12 mouse cellular contexts compared by ENCODE assay signal in genomic region chr1:171320151-171320550, GRCm38 (mm10). TPM values are rescaled to one million over a fixed set of nuclear protein-coding genes. Genes with fewer than 3 reads are reported as not detected.
DNase-seq lines count a peak whose midpoint lies in the region; ATAC-seq and TF ChIP-seq lines count a peak whose summit lies in the region.
"Had no signal": no experiment of that assay in that cellular context is flagged by ENCODE, and none has a peak within 500 bp of the region (broad histone marks: within the 10 kb centered on the region; RNA-seq: fewer than 3 reads in every experiment).

No protein-coding gene starts in this region.

- no peaks in the 10 kb centered on the region for H3K9me3 ChIP-seq in liver, embryonic 14.5 days (ENCODE audit: control insufficient read depth, low read length)
- no peaks in the 10 kb centered on the region for H3K9me3 ChIP-seq in heart, embryonic 16.5 days (replicated peaks; ENCODE audit: control insufficient read depth, low read length)
- H3K9me3 ChIP-seq: forebrain, embryonic 12.5 days had no signal

- 0 out of 4 replicates have a peak, but pooled peaks cover 0 to 2% of the 10 kb centered on the region in 2 experiments for H3K4me1 ChIP-seq in liver, embryonic 14.5 days (replicated peaks; ENCODE audit: control insufficient read depth in 2 of 2, insufficient read depth in 2 of 2, low read length in 1 of 2)
- H3K4me1 ChIP-seq in heart, embryonic 16.5 days (ENCODE audit: control insufficient read depth, insufficient read depth, low read length) = 0 out of 2 replicates have a peak, but pooled peaks cover 2% of the 10 kb centered on the region
- H3K4me1 ChIP-seq in small intestine, adult 2 months (ENCODE audit: control insufficient read depth, insufficient read depth, insufficient read length, low read length) = peaks cover 5% of the 10 kb centered on the region; the same call in 1 of the 2 replicates
- H3K4me1 ChIP-seq: forebrain, embryonic 12.5 days had no signal

- H3K4me2 ChIP-seq in liver, embryonic 14.5 days (ENCODE audit: low read depth) = 0 out of 2 replicates have a peak overlapping the region, but pooled peaks have one; percentile 8
- peak overlapping the region; percentile 50 for H3K4me2 ChIP-seq in heart, embryonic 16.5 days (ENCODE audit: low read depth, low read length)
- H3K4me2 ChIP-seq: forebrain, embryonic 12.5 days had no signal

- H3K4me3 ChIP-seq in liver, embryonic 14.5 days (ENCODE audit: insufficient read depth in 1 of 2, low read depth in 2 of 2, low read length in 2 of 2) = no peak overlapping the region
- H3K4me3 ChIP-seq in heart, embryonic 16.5 days (ENCODE audit: low read length) = peak overlapping the region; percentile 30
- 0 out of 2 replicates have a peak overlapping the region, but pooled peaks have one; percentile 24 for H3K4me3 ChIP-seq in small intestine, adult 2 months (ENCODE audit: low read depth, low read length)
- H3K4me3 ChIP-seq: forebrain, embryonic 12.5 days had no signal

- TF ChIP-seq CTCF in liver, embryonic 14.5 days (IDR thresholded peaks at IDR 0.05; ENCODE audit: low read depth) = no peak
- no peak for TF ChIP-seq CTCF in small intestine, adult 2 months (IDR thresholded peaks at IDR 0.05; ENCODE audit: extremely low read depth, insufficient read length, insufficient replicate concordance, low read depth, low read length)

- no peak overlapping the region for H3K9ac ChIP-seq in liver, embryonic 14.5 days (replicated peaks)
- H3K9ac ChIP-seq in heart, embryonic 16.5 days (ENCODE audit: low read length) = peak overlapping the region; percentile 20; the same call in 1 of the 2 replicates
- H3K9ac ChIP-seq: forebrain, embryonic 12.5 days had no signal

- H3K36me3 ChIP-seq in liver, embryonic 14.5 days (replicated peaks; ENCODE audit: control insufficient read depth, insufficient read depth, low read depth) = no peaks in the 10 kb centered on the region
- H3K36me3 ChIP-seq in heart, embryonic 16.5 days (ENCODE audit: control insufficient read depth, insufficient read depth) = no peaks in the 10 kb centered on the region
- no peaks in the 10 kb centered on the region for H3K36me3 ChIP-seq in small intestine, adult 2 months (ENCODE audit: control insufficient read depth, insufficient read depth, low read length)

- TF ChIP-seq EP300 in liver, embryonic 14.5 days (IDR thresholded peaks at IDR 0.05; ENCODE audit: low read depth) = no peak

- no peak overlapping the region for H3K27ac ChIP-seq in liver, embryonic 14.5 days
- H3K27ac ChIP-seq in heart, embryonic 16.5 days (ENCODE audit: low read length) = no peak overlapping the region
- H3K27ac ChIP-seq in small intestine, adult 2 months (ENCODE audit: insufficient read depth, low read depth, low read length) = no peak overlapping the region
- H3K27ac ChIP-seq: forebrain, embryonic 12.5 days had no signal

- peak; percentile 90 for DNase-seq in heart, adult 11 months
- DNase-seq in heart, postnatal 4 days = no peak
- no peak for DNase-seq in liver, embryonic 14.5 days (ENCODE audit: low read depth in 3 of 3, low spot score in 3 of 3)
- DNase-seq in liver = no peak
- DNase-seq in B cell, adult 2 months = no peak
- DNase-seq: lung, postnatal 14 days; right cerebral cortex, postnatal 25 days; thymus, adult 18-20 months had no signal

- no peak for ATAC-seq in liver, embryonic 14.5 days (ENCODE audit: insufficient read depth)
- no peak for ATAC-seq in heart, embryonic 16.5 days (replicated peaks; ENCODE audit: extremely low read depth, insufficient read depth, low FRiP score)
- no peak for ATAC-seq in CD4-positive, CD25-positive, alpha-beta regulatory T cell, adult 4 months

- 31% methylated on average over 5 of the region's 5 CpGs for WGBS in liver, embryonic 14.5 days (ENCODE audit: insufficient replicate concordance)
- 29% methylated on average over 5 of the region's 5 CpGs for WGBS in heart, embryonic 16.5 days
- 42% methylated on average over 5 of the region's 5 CpGs for WGBS in small intestine, adult 2 months

- no peak for TF ChIP-seq POLR2A in small intestine, adult 2 months (IDR thresholded peaks at IDR 0.05; ENCODE audit: low read depth, low read length)

- H3K27me3 ChIP-seq in liver, embryonic 14.5 days (ENCODE audit: control insufficient read depth, insufficient read depth, low read length) = no peaks in the 10 kb centered on the region
- H3K27me3 ChIP-seq in heart, embryonic 16.5 days (ENCODE audit: control insufficient read depth, insufficient read depth, low read length) = no peaks in the 10 kb centered on the region
- H3K27me3 ChIP-seq in small intestine, adult 2 months (ENCODE audit: control insufficient read depth, insufficient read depth, low read length) = no peaks in the 10 kb centered on the region
- H3K27me3 ChIP-seq: forebrain, embryonic 12.5 days had no signal

RNA-seq across cellular contexts. Expression of gene Dedd, which starts 8.8 kb away (rescaled TPM):
- total RNA-seq in heart, postnatal 4 days (2021) = 10 to 100 TPM; 28.5 to 29.8 TPM
- 15.3 and 15.8 TPM in 2 replicates for polyA plus RNA-seq in liver, embryonic 14.5 days (2012; rRNA removed)
- polyA plus RNA-seq in liver, embryonic 14.5 days (2014; fragmentation: Nextera tagmentation; extraction: Ambion mirVana) = 16.5 and 18.9 TPM in 2 replicates
- polyA plus RNA-seq in heart, embryonic 16.5 days (2015; fragmentation: Nextera tagmentation; extraction: Ambion mirVana) = 36.0 and 37.6 TPM in 2 replicates
- polyA plus RNA-seq in small intestine, adult 2 months (2012; rRNA removed) = 24.5 and 40.7 TPM in 2 replicates
- polyA plus RNA-seq in CD4-positive, CD25-positive, alpha-beta regulatory T cell, adult 4 months (2017; shearing (Covaris generic)) = 10 to 100 TPM; 36.8 to 43.8 TPM

RNA-seq across cellular contexts. Expression of gene Nit1, which starts 25.3 kb away (rescaled TPM):
- total RNA-seq in heart, postnatal 4 days (2021) = 10 to 100 TPM; 17.9 to 20.3 TPM
- polyA plus RNA-seq in liver, embryonic 14.5 days (2012; rRNA removed) = 23.4 and 24.0 TPM in 2 replicates
- 22.1 and 23.3 TPM in 2 replicates for polyA plus RNA-seq in liver, embryonic 14.5 days (2014; fragmentation: Nextera tagmentation; extraction: Ambion mirVana)
- polyA plus RNA-seq in heart, embryonic 16.5 days (2015; fragmentation: Nextera tagmentation; extraction: Ambion mirVana) = 34.4 and 38.5 TPM in 2 replicates
- polyA plus RNA-seq in small intestine, adult 2 months (2012; rRNA removed) = 36.8 and 50.7 TPM in 2 replicates
- polyA plus RNA-seq in CD4-positive, CD25-positive, alpha-beta regulatory T cell, adult 4 months (2017; shearing (Covaris generic)) = 10 to 100 TPM; 31.7 to 40.3 TPM

RNA-seq across cellular contexts. Expression of gene Pfdn2, which starts 25.3 kb away (rescaled TPM):
- 10 to 100 TPM; 76.2 to 80.2 TPM for total RNA-seq in heart, postnatal 4 days (2021)
- 7.9 and 36.2 TPM in 2 replicates for polyA plus RNA-seq in liver, embryonic 14.5 days (2012; rRNA removed)
- polyA plus RNA-seq in liver, embryonic 14.5 days (2014; fragmentation: Nextera tagmentation; extraction: Ambion mirVana) = 19.9 and 20.7 TPM in 2 replicates
- polyA plus RNA-seq in heart, embryonic 16.5 days (2015; fragmentation: Nextera tagmentation; extraction: Ambion mirVana) = 76.4 and 84.5 TPM in 2 replicates
- polyA plus RNA-seq in small intestine, adult 2 months (2012; rRNA removed) = 5.0 and 7.5 TPM in 2 replicates
- 10 to 100 TPM; 69.6 to 75.8 TPM for polyA plus RNA-seq in CD4-positive, CD25-positive, alpha-beta regulatory T cell, adult 4 months (2017; shearing (Covaris generic))

RNA-seq across cellular contexts. Expression of gene Ufc1, which starts 25.3 kb away (rescaled TPM):
- total RNA-seq in heart, postnatal 4 days (2021) = 100 to 1,000 TPM; 102 to 108 TPM
- polyA plus RNA-seq in liver, embryonic 14.5 days (2012; rRNA removed) = 14.5 and 23.3 TPM in 2 replicates
- 45.8 and 51.6 TPM in 2 replicates for polyA plus RNA-seq in liver, embryonic 14.5 days (2014; fragmentation: Nextera tagmentation; extraction: Ambion mirVana)
- 82.0 and 82.1 TPM in 2 replicates for polyA plus RNA-seq in heart, embryonic 16.5 days (2015; fragmentation: Nextera tagmentation; extraction: Ambion mirVana)
- 6.3 and 10.8 TPM in 2 replicates for polyA plus RNA-seq in small intestine, adult 2 months (2012; rRNA removed)
- polyA plus RNA-seq in CD4-positive, CD25-positive, alpha-beta regulatory T cell, adult 4 months (2017; shearing (Covaris generic)) = 10 to 100 TPM; 74.0 to 84.4 TPM

RNA-seq across cellular contexts. Expression of gene Usp21, which starts 32.4 kb away (rescaled TPM):
- 10 to 100 TPM; 23.2 to 23.7 TPM for total RNA-seq in heart, postnatal 4 days (2021)
- polyA plus RNA-seq in liver, embryonic 14.5 days (2012; rRNA removed) = 17.1 and 18.0 TPM in 2 replicates
- 17.4 and 21.6 TPM in 2 replicates for polyA plus RNA-seq in liver, embryonic 14.5 days (2014; fragmentation: Nextera tagmentation; extraction: Ambion mirVana)
- 48.5 and 55.8 TPM in 2 replicates for polyA plus RNA-seq in heart, embryonic 16.5 days (2015; fragmentation: Nextera tagmentation; extraction: Ambion mirVana)
- 18.3 and 30.2 TPM in 2 replicates for polyA plus RNA-seq in small intestine, adult 2 months (2012; rRNA removed)
- polyA plus RNA-seq in CD4-positive, CD25-positive, alpha-beta regulatory T cell, adult 4 months (2017; shearing (Covaris generic)) = 10 to 100 TPM; 22.6 to 27.9 TPM

Comparison
In these comparisons a context has a peak if more than half of its experiments do, and no peak if none do; other contexts are left out.
1. H3K4me3 ChIP-seq: peak in heart, embryonic 16.5 days (single experiment) and small intestine, adult 2 months (single experiment); none in liver, embryonic 14.5 days (0 of 2).